Mouse (Mus musculus) neural tube, embryonic 10.5 days (tissue): Measurements from ENCODE around the gene Chrna9.

Source experiments
- DNase-seq: peaks from one replicate; pipeline ENCODE4 v3.0.0-alpha.2; 2017; ENCODE audit warnings: low spot score; ENCODE audit errors: extremely low spot score

The Chrna9 gene

DNA sequence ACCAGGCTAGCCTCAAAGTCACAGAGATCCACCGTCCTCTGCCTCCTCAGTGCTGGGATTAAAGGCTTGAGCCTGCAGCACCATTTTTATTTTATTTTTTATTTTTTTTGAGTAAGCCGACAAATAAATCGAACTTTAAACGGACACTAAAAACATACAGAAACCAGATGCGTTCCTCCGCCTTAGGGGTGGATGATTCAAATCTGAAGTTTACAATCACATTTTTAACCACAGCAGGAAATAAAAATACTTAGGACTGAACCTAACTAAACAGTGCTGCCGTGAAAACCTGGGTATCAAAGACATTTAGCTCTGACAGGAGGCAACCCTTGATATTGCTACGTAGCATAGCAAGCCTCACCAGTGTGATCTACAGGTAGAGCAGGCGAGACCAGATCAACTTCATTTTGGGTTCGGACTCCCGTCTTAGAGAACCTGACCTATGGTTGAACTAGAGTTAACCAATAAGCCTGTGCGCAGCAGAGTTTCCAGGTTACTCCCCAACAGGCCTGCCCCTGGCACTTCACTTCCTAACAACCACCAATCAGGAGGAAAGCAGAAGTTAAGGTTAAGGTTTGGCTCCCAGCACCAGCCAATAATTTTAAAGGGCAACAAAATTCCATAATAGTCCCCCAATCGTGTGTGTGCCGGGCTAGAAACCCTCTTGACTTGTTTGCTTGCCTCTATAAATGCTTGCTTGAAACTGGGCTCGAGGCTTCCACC lies 73.7 kb downstream of the Chrna9 start:
- DNase-seq = no peak

DNA sequence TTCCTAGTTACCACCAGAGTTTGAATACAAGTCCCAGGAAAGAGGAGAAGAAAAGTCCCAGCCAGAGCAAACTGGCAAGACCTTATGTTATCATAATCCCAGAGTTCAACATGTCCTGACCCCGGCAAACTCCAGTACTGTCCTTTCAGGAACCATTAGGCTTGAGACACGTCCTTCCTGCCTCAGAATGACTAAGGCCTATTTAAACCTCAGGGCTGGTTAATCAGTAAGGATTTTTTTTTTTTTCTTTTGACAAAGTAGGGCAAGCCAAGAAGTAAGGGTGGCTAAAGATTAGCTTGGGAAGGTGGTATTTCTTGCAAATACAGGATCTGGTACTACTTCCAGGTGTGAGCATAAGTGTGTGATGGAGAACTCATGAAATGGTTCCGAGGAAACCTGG lies 79.3 kb downstream of the Chrna9 start:
- DNase-seq = no peak

- no peak for DNase-seq
These were observed 79.7 kb downstream of the Chrna9 start for GRCm38 (mm10) chr5:66014437-66014836.

- no peak for DNase-seq
These were observed 80.8 kb downstream of the Chrna9 start for GRCm38 (mm10) chr5:66015449-66015961.

GRCm38 (mm10) chr5:66026796-66027195 lies 92.1 kb downstream of the Chrna9 start:
- DNase-seq = no peak
